Mouse (Mus musculus) liver, postnatal 0 days (tissue): ENCODE measurements around the gene Mgat4b. TPM values are rescaled to one million over a fixed set of nuclear protein-coding genes. Genes with fewer than 3 reads are reported as not detected.

Experiments used
- ATAC-seq: fragments of 200-750 bp; cut with Nextera tagmentation; 2 replicates; pipeline ENCODE4 v1.8.0; 2017; ENCODE audit warnings: mild to moderate bottlenecking, moderate library complexity
- DNase-seq: peaks from one replicate; pipeline ENCODE4 v3.0.0-alpha.2; 2016
- H3K27ac ChIP-seq: fragments of 300-500 bp; sonication (generic); 2 replicates; pipeline ENCODE4 v1.5.1; 2014; ENCODE audit warnings: antibody characterized with exemption, moderate library complexity, mild to moderate bottlenecking, low read depth
- H3K27me3 ChIP-seq: fragments of 300-500 bp; sonication (generic); 2 replicates; pipeline ENCODE4 v1.6.1; 2014; ENCODE audit warnings: low read length, control low read depth, mixed read lengths; ENCODE audit not compliant: insufficient read depth
- H3K36me3 ChIP-seq: fragments of 300-500 bp; sonication (generic); replicated peaks from 2 replicates; pipeline ENCODE4 v1.6.1; 2014; ENCODE audit warnings: mild to moderate bottlenecking, control low read depth, low read length, moderate library complexity, mixed read lengths; ENCODE audit not compliant: insufficient read depth
- H3K4me1 ChIP-seq: fragments of 300-500 bp; sonication (generic); 2 replicates; pipeline ENCODE4 v1.6.1; 2014; ENCODE audit warnings: antibody characterized with exemption, mild to moderate bottlenecking, control low read depth; ENCODE audit not compliant: insufficient read depth
- H3K4me2 ChIP-seq: fragments of 300-500 bp; sonication (generic); 2 replicates; pipeline ENCODE4 v1.6.1; 2014; ENCODE audit warnings: low read depth, mild to moderate bottlenecking, low read length, moderate library complexity, mixed read lengths
- H3K4me3 ChIP-seq: fragments of 300-500 bp; sonication (generic); 2 replicates; pipeline ENCODE4 v1.5.1; 2014; ENCODE audit warnings: low read depth, low read length
- H3K9ac ChIP-seq: fragments of 300-500 bp; sonication (generic); replicated peaks from 2 replicates; pipeline ENCODE4 v1.6.1; 2014; ENCODE audit warnings: mild to moderate bottlenecking, moderate library complexity
- H3K9me3 ChIP-seq: fragments of 300-500 bp; sonication (generic); 2 replicates; pipeline ENCODE4 v1.6.1; 2016; ENCODE audit warnings: mild to moderate bottlenecking, control low read depth, low read length, mixed read lengths
- CTCF ChIP-seq: sonication (generic); IDR thresholded peaks from 2 replicates; pipeline ENCODE4 v1.5.1; 2016; ENCODE audit warnings: antibody characterized with exemption, low read depth
- EP300 ChIP-seq: IDR thresholded peaks from 2 replicates; pipeline ENCODE4 v1.6.1; 2016; ENCODE audit warnings: antibody characterized with exemption, low read depth, mild to moderate bottlenecking
- WGBS: fragments of 180-500 bp; shearing (Covaris S2); extraction: QIAGEN DNeasy Blood & Tissue Kit; methylation state at CpG from one replicate; pipeline ENCODE4 v1.1.7; 2014; ENCODE audit not compliant: insufficient replicate concordance; 5-methylcytosine and 5-hydroxymethylcytosine counted together
- polyA plus RNA-seq: library from polyadenylated mRNA; unstranded; fragments of >200 nt; fragmentation: Nextera tagmentation; extraction: Ambion mirVana; gene quantifications from 2 replicates; pipeline ENCODE4 v1.2.1, GENCODE M21; 2015

The Mgat4b gene
- polyA plus RNA-seq, 1 experiment from 2014 or later = 17.2 TPM

DNA sequence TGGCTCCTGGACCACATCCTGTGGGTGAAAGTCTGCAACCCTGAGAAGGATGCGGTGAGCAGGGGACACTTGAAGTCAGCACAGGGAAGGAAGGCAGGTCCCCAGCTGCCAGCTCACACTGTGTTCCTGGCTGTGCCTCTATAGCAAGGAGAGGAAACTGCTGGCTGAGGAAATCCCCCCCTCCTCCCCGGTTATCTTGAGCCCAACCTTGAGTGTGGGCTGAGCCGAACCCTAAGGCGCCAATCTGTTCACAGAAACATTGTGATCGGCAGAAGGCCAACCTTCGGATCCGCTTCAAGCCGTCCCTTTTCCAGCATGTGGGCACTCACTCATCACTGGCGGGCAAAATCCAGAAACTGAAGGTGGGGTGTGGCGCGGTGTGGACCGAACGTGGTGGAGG, 22.3 kb downstream of the Mgat4b start:
- WGBS = 87% methylated on average over 13 of the region's 13 CpGs
- ATAC-seq = no peak
- H3K4me1 ChIP-seq = peaks cover 24% of the 10 kb centered on the region

DNA sequence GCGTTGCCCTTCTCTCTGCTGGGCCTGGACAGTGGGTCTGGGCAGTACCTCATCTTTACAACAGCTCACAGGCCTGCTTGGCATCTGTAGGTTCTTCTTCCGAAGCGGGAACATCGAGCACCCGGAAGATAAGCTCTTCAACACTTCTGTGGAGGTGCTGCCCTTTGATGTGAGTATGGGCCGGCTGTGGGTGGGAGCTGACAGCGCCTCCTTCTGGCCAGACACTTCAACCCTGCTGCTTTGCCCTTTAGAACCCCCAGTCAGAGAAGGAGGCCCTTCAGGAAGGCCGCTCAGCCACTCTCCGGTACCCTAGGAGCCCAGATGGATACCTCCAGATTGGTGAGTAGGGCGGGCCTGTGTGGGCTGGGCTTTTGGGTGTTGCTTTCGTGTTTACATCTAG, 23.3 kb downstream of the Mgat4b start:
- peaks cover 27% of the 10 kb centered on the region for H3K4me1 ChIP-seq
- no peak overlapping the region for H3K4me2 ChIP-seq
- ATAC-seq (no peak), DNase-seq (peak; percentile 43)
- H3K27ac ChIP-seq = no peak overlapping the region
- no peak overlapping the region for H3K4me3 ChIP-seq
- no peaks in the 10 kb centered on the region for H3K9me3 ChIP-seq
- WGBS = 88% methylated on average over 11 of the region's 11 CpGs
- H3K9ac ChIP-seq = no peak overlapping the region
- peaks cover 51% of the 10 kb centered on the region for H3K36me3 ChIP-seq
- no peaks in the 10 kb centered on the region for H3K27me3 ChIP-seq
- TF ChIP-seq EP300 (no peak), CTCF (peak; percentile 55)

More for the DNA sequence above, 22.3 kb downstream of the Mgat4b start:
- Histone ChIP-seq H3K9ac (no peak overlapping the region), H3K4me3 (no peak overlapping the region), H3K4me2 (no peak overlapping the region), H3K9me3 (no peaks in the 10 kb centered on the region), H3K36me3 (peaks cover 51% of the 10 kb centered on the region), H3K27ac (no peak overlapping the region), H3K27me3 (no peaks in the 10 kb centered on the region)
- TF ChIP-seq EP300 = no peak
- no peak for TF ChIP-seq CTCF
- DNase-seq = no peak

DNA sequence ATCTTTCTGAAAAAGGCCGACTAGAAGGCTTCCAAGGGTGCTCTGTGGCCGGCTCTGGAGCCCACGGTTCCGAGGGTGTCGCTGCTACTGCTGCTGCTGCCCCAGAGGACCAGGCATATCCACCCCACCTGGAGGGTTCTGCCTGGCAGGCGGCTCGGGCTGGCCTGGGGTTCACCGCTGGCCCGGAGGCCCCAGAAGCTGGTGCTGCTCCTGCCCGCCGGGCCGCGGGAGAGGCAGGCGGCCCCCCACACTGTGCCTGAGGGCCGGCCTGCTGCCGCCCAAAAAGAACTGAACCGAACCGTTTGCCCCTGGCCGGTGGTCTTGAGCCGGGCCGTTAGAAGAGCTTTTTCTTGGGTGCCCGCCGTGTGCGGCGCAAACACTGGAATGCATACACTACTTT, 23.9 kb downstream of the Mgat4b start:
- peaks cover 51% of the 10 kb centered on the region for H3K36me3 ChIP-seq
- WGBS = 91% methylated on average over 25 of the region's 25 CpGs

DNA sequence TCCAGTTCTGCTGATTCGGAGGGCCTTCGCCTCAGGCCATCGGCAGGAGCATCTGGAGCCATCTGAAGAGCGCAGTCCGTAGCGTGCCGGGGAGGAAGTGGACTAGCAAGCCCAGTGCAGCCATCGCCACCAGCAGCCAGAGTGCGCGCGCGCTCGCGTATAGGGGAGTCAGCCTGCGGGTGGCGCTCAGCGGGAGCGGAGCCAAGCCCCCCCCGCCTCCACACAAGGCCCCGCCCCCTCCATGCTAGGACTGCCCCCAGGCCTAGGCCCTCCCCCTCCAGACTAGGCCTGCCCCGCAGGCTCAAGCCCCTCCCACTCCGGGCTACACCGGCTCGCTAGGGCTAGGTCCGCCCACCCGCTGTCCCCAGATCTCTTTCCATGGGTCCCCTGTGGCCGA, 25.8 kb downstream of the Mgat4b start:
- Histone ChIP-seq H3K9me3 (no peaks in the 10 kb centered on the region), H3K4me1 (peaks cover 27% of the 10 kb centered on the region), H3K27me3 (no peaks in the 10 kb centered on the region), H3K4me2 (peak overlapping the region; percentile 100), H3K4me3 (peak overlapping the region; percentile 73), H3K27ac (no peak overlapping the region), H3K9ac (peak overlapping the region; percentile 66), H3K36me3 (peaks cover 39% of the 10 kb centered on the region)
- WGBS = under 1% methylated on average over 25 of the region's 27 CpGs
- peak; percentile 96 for DNase-seq
- peak; percentile 94 for ATAC-seq
- peak; percentile 67 for TF ChIP-seq CTCF
- no peak for TF ChIP-seq EP300

More for the DNA sequence above, 23.9 kb downstream of the Mgat4b start:
- no peak overlapping the region for H3K9ac ChIP-seq
- no peak for ATAC-seq
- no peak for TF ChIP-seq EP300
- no peak for TF ChIP-seq CTCF
- H3K4me1 ChIP-seq = peaks cover 25% of the 10 kb centered on the region
- H3K27me3 ChIP-seq = no peaks in the 10 kb centered on the region
- no peak for DNase-seq
- no peak overlapping the region for H3K4me3 ChIP-seq
- no peak overlapping the region for H3K27ac ChIP-seq
- H3K9me3 ChIP-seq = no peaks in the 10 kb centered on the region
- H3K4me2 ChIP-seq = no peak overlapping the region

DNA sequence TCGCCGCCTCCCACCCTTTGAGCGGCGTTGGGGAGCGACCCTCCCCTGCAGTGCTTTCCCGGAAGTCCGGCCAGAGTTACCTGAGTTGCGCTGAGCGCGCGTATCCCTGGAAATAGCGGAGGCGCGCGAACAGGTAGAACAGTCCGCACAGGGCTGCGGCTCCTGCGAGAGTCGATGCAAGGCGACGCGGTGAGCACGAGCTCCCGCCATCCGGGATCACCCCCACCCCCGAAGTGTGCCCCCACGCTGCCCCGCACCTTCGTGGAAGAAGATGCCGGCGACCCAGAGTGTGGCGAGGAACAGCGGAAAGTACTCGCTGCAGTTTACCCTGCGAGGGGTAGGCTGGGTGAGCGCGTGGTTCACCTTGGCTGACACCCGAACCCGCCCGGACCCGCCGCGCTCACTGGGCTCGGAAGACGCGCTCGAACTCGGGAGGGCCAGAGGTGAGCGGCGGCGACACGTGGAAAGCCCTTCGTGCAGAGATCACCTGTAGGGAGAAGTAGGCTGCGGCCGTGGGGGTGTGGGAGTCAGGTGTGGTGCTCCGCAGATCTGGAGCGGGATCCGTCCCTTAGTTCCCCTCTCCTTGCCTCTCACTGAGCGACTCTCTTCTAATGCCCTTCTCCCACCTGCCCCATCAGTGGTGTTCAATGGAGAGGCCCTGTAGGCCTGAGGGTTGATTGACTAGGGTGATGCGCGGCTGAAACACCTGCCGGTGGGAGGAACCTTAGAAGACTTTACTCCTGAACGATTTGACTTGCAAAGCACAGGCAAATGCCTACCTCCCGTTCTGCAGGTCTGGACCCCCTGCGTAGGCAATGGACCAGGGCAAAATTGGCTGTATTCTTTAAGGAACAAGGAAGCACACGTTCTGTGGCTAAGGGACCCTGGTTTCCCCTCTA, 26.5 kb downstream of the Mgat4b start:
- peaks cover 27% of the 10 kb centered on the region for H3K4me1 ChIP-seq
- TF ChIP-seq CTCF (no peak), EP300 (no peak)
- H3K9me3 ChIP-seq = no peaks in the 10 kb centered on the region
- H3K36me3 ChIP-seq = peaks cover 32% of the 10 kb centered on the region
- no peak overlapping the region for H3K27ac ChIP-seq
- DNase-seq = peak; percentile 61
- peak overlapping the region; percentile 100 for H3K4me2 ChIP-seq
- no peaks in the 10 kb centered on the region for H3K27me3 ChIP-seq
- ATAC-seq = peak; percentile 61
- 3% methylated on average over 63 of the region's 66 CpGs for WGBS
- H3K9ac ChIP-seq = peak overlapping the region; percentile 66
- H3K4me3 ChIP-seq = peak overlapping the region; percentile 73

DNA sequence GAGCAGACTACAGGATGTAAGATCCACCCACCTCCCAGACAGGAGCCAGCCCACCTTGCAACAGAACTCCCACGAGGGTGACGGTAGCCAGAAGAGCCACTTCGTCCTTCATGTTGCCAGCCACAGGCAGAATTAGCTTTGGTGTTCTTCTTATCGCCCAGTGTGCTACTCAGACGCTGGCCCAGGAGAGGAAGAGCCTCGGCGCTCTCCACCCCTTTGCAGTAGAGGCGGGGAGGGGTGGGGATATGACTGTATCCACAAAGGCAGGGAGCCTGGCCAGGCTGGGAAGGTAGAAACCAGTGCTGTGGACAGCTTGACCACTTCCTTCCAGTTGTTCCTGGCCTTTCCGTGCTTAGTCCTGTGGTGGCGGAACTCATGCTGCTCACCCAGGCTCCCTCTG, 27.6 kb downstream of the Mgat4b start, which contains the start of gene Ltc4s:
Gene Ltc4s (minus strand): TSS at position 293 of the 400 bp plus-strand sequence.
- TF ChIP-seq EP300 (no peak), CTCF (no peak)
- Histone ChIP-seq H3K27me3 (no peaks in the 10 kb centered on the region), H3K4me3 (peak within 1 kb of the TSS; percentile 73), H3K4me2 (peak within 1 kb of the TSS; percentile 100), H3K27ac (no peak within 1 kb of the TSS), H3K4me1 (peaks cover 27% of the 10 kb centered on the region), H3K9me3 (no peaks in the 10 kb centered on the region), H3K9ac (peak within 1 kb of the TSS; percentile 66; the same call in 1 of the 2 replicates), H3K36me3 (peaks cover 21% of the 10 kb centered on the region)
- WGBS = 20% methylated on average over 10 of the region's 10 CpGs
- DNase-seq (peak; percentile 43), ATAC-seq (no peak)
